Mouse (Mus musculus): ENCODE measurements around the gene Zfp503. TPM values are rescaled to one million over a fixed set of nuclear protein-coding genes. Genes with fewer than 3 reads are reported as not detected.
A peak's percentile ranks its signal among the peaks of the same experiment; 100 is the strongest.

Gene Zfp503
- polyA plus RNA-seq, 1 experiment from 2014 or later = 1.6 TPM

DNA sequence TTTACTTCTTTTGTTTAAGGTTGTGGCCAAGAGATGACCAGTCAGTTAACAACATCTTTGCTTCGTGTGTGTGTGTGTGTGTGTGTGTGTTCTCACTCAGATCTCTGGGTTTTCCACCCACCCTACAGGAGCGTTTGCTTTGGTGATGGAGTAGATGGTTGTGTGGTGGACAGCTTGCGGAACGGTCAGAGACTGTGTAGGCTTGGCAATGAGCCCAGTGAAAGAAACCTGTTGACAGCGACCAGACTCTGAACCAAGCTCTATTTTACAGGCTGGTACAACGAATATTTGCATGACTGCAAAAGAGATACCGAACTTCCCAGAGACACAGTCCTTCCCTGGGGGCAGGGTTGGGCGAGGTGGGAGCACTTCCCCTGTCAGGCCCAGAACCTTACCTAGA, 30.2 kb downstream of the Zfp503 start:
- Histone ChIP-seq H3K9ac (ENCODE audit: low read length) (no peak overlapping the region), H3K36me3 (ENCODE audit: control insufficient read depth, insufficient read depth, low read length) (no peaks in the 10 kb centered on the region), H3K27ac (replicated peaks in 1 of 2; ENCODE audit: control insufficient read depth in 1 of 2, insufficient read depth in 1 of 2, low read depth in 2 of 2, low read length in 2 of 2) (no peak overlapping the region), H3K4me1 (ENCODE audit: control insufficient read depth in 2 of 2, insufficient read depth in 2 of 2, low read length in 2 of 2) (peaks cover 13 to 14% of the 10 kb centered on the region in 2 experiments), H3K4me2 (ENCODE audit: low read length) (no peak overlapping the region), H3K27me3 (ENCODE audit: control insufficient read depth, insufficient read depth, low read length) (no peaks in the 10 kb centered on the region; the same call in 1 of the 2 replicates), H3K4me3 (ENCODE audit: control insufficient read depth in 1 of 2, insufficient read depth in 1 of 2, low read depth in 1 of 2, low read length in 2 of 2) (no peak overlapping the region), H3K9me3 (ENCODE audit: control insufficient read depth, low read length) (0 out of 2 replicates have a peak, but pooled peaks cover 3% of the 10 kb centered on the region)
- ATAC-seq (ENCODE audit: insufficient number of reproducible peaks, insufficient read depth, low FRiP score, low read depth) = peak; percentile 48; the same call in 1 of the 2 replicates
- 12% methylated on average over 8 of the region's 8 CpGs for WGBS

DNA sequence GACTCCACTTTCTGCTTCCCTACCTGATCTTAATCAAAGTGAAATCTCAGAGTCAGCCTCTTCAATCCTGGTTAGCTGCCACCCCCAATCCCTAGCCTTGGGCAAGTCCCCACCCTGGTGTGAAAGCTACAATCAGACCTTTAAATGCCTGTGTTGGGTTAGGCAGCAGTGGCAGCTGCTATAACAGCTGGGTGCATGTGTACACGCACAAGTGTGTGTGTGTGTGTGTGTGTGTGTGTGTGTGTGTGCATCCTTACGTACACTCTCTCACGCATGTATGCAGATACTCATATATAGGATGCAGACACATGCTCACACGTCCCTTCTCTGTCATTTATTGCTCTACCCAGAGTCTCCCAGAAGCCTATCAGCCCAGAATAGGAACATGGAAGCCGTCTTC, 30.8 kb downstream of the Zfp503 start:
- Histone ChIP-seq H3K36me3 (ENCODE audit: control insufficient read depth, insufficient read depth, low read length) (no peaks in the 10 kb centered on the region), H3K27me3 (ENCODE audit: control insufficient read depth, insufficient read depth, low read length) (no peaks in the 10 kb centered on the region; the same call in 1 of the 2 replicates), H3K4me2 (ENCODE audit: low read length) (no peak overlapping the region), H3K9ac (ENCODE audit: low read length) (no peak overlapping the region), H3K4me1 (ENCODE audit: control insufficient read depth in 2 of 2, insufficient read depth in 2 of 2, low read length in 2 of 2) (peaks cover 13 to 14% of the 10 kb centered on the region in 2 experiments), H3K27ac (replicated peaks in 1 of 2; ENCODE audit: control insufficient read depth in 1 of 2, insufficient read depth in 1 of 2, low read depth in 2 of 2, low read length in 2 of 2) (no peak overlapping the region), H3K4me3 (ENCODE audit: control insufficient read depth in 1 of 2, insufficient read depth in 1 of 2, low read depth in 1 of 2, low read length in 2 of 2) (no peak overlapping the region), H3K9me3 (ENCODE audit: control insufficient read depth, low read length) (0 out of 2 replicates have a peak, but pooled peaks cover 2% of the 10 kb centered on the region)
- 81% methylated on average over 5 of the region's 5 CpGs for WGBS
- ATAC-seq (ENCODE audit: insufficient number of reproducible peaks, insufficient read depth, low FRiP score, low read depth) = no peak

DNA sequence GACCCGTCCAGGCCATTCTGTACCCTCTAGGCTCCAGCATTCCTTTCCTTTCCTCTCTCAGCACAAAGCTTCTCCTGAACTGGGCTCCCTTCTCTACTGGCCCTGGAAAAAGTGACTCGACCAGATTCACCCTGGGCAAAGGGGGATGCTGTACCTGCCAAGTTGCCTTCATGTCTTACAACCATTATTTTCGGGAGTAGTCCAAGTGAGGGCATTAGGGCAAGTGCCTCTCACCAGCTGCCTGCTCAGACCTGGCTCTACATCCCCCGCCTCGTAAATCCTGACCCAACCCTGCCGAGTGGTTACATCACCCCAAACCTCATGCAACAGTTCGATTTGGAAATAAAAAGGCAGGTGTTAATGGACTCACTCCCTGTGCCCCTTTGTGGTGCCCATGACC, 36.9 kb downstream of the Zfp503 start:
- H3K9ac ChIP-seq (ENCODE audit: low read length) = no peak overlapping the region
- H3K4me3 ChIP-seq (ENCODE audit: control insufficient read depth in 1 of 2, insufficient read depth in 1 of 2, low read depth in 1 of 2, low read length in 2 of 2) = no peak overlapping the region
- H3K27ac ChIP-seq (replicated peaks in 1 of 2; ENCODE audit: control insufficient read depth in 1 of 2, insufficient read depth in 1 of 2, low read depth in 2 of 2, low read length in 2 of 2) = no peak overlapping the region
- H3K36me3 ChIP-seq (ENCODE audit: control insufficient read depth, insufficient read depth, low read length) = no peaks in the 10 kb centered on the region
- WGBS = 77% methylated on average over 7 of the region's 7 CpGs
- H3K4me2 ChIP-seq (ENCODE audit: low read length) = no peak overlapping the region
- no peaks in the 10 kb centered on the region for H3K9me3 ChIP-seq (ENCODE audit: control insufficient read depth, low read length)
- no peaks in the 10 kb centered on the region for H3K4me1 ChIP-seq (ENCODE audit: control insufficient read depth in 2 of 2, insufficient read depth in 2 of 2, low read length in 2 of 2)
- ATAC-seq (ENCODE audit: insufficient number of reproducible peaks, insufficient read depth, low FRiP score, low read depth) = no peak
- H3K27me3 ChIP-seq (ENCODE audit: control insufficient read depth, insufficient read depth, low read length) = no peaks in the 10 kb centered on the region; the same call in 1 of the 2 replicates

DNA sequence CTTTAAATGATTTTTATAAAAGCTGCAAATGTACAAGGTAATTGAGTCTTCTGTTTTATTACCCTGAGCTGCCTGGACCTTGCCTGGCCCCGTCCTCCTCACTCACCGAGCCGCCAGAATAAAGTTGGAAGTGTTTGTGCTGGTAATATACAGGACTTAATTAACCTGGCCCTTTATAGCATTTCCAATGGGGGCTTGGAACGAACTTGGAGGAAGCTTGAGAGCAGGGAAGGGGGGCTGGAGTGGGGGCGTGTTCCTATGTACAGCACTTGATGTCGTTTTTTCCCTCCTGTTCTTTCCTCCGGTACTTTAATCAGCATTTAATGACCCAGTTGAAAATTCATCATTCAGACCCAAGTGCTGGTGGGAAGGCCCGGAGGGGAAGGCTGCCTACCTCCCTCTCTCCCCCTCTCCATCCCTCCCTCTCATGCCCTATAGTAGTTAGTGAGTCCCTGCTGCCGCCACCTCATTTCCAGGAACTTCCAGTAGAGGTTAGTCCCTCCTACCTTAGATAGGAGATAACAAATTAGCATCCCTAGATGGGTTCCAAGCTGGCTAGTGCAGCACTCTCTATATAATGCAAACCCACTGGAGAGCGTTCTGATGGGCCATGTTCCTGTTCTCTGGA, 37.4 kb downstream of the Zfp503 start:
- no peaks in the 10 kb centered on the region for H3K4me1 ChIP-seq (ENCODE audit: control insufficient read depth in 2 of 2, insufficient read depth in 2 of 2, low read length in 2 of 2)
- no peak overlapping the region for H3K4me3 ChIP-seq (ENCODE audit: control insufficient read depth in 1 of 2, insufficient read depth in 1 of 2, low read depth in 1 of 2, low read length in 2 of 2)
- H3K27me3 ChIP-seq (ENCODE audit: control insufficient read depth, insufficient read depth, low read length) = no peaks in the 10 kb centered on the region; the same call in 1 of the 2 replicates
- H3K9me3 ChIP-seq (ENCODE audit: control insufficient read depth, low read length) = no peaks in the 10 kb centered on the region
- no peak overlapping the region for H3K4me2 ChIP-seq (ENCODE audit: low read length)
- no peak overlapping the region for H3K9ac ChIP-seq (ENCODE audit: low read length)
- no peak overlapping the region for H3K27ac ChIP-seq (replicated peaks in 1 of 2; ENCODE audit: control insufficient read depth in 1 of 2, insufficient read depth in 1 of 2, low read depth in 2 of 2, low read length in 2 of 2)
- H3K36me3 ChIP-seq (ENCODE audit: control insufficient read depth, insufficient read depth, low read length) = no peaks in the 10 kb centered on the region
- WGBS = 79% methylated on average over 10 of the region's 10 CpGs
- no peak for ATAC-seq (ENCODE audit: insufficient number of reproducible peaks, insufficient read depth, low FRiP score, low read depth)

DNA sequence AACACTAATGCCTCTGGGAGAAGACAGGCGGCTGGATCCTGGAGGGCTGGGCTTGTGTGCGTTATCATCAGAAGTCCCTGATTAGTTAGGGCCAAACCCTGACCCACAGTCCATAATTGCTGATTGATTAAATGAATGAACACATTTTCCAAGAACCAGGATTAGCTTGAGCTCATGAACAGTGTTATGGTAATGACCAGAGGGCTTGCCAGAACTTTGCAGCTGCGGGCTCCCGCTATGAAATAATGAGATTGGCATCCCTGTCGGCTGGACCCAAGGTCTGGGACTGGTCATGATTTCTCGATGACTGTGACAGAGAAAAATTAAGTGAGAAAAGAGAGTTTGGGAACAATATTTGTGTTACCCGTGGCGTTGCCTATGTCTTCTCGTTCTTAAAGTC, 44.5 kb downstream of the Zfp503 start:
- no peak for ATAC-seq (ENCODE audit: insufficient number of reproducible peaks, insufficient read depth, low FRiP score, low read depth)
- no peak overlapping the region for H3K27ac ChIP-seq (replicated peaks in 1 of 2; ENCODE audit: control insufficient read depth in 1 of 2, insufficient read depth in 1 of 2, low read depth in 2 of 2, low read length in 2 of 2)
- H3K9ac ChIP-seq (ENCODE audit: low read length) = no peak overlapping the region
- no peaks in the 10 kb centered on the region for H3K36me3 ChIP-seq (ENCODE audit: control insufficient read depth, insufficient read depth, low read length)
- H3K27me3 ChIP-seq (ENCODE audit: control insufficient read depth, insufficient read depth, low read length) = no peaks in the 10 kb centered on the region
- no peak overlapping the region for H3K4me3 ChIP-seq (ENCODE audit: control insufficient read depth in 1 of 2, insufficient read depth in 1 of 2, low read depth in 1 of 2, low read length in 2 of 2)
- H3K4me1 ChIP-seq (ENCODE audit: control insufficient read depth in 2 of 2, insufficient read depth in 2 of 2, low read length in 2 of 2) = no peaks in the 10 kb centered on the region
- peaks cover 9% of the 10 kb centered on the region for H3K9me3 ChIP-seq (ENCODE audit: control insufficient read depth, low read length)
- WGBS = 84% methylated on average over 9 of the region's 9 CpGs
- H3K4me2 ChIP-seq (ENCODE audit: low read length) = no peak overlapping the region

DNA sequence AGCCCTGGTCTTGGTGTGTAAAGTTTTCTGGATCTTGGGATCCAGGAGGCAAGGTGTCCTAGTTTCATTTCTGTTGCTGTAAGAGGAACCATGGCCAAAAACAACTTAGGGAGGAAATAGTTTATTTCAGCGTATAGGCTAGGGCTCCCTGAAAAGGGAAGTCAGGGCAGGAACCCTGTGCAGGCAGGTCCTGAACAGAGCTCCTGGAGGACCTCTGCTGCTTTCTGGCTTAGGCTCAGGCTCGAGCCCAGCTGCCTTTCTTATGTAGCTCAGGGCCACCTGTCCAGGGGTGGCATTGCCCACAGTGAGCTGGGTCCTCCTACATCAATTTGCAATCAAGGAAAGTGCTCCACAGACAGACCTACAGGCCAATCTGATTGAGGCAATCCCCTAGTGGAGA, 47.8 kb downstream of the Zfp503 start:
- no peaks in the 10 kb centered on the region for H3K36me3 ChIP-seq (ENCODE audit: control insufficient read depth, insufficient read depth, low read length)
- 36% methylated on average over 2 of the region's 2 CpGs for WGBS
- H3K27ac ChIP-seq (replicated peaks in 1 of 2; ENCODE audit: control insufficient read depth in 1 of 2, insufficient read depth in 1 of 2, low read depth in 2 of 2, low read length in 2 of 2) = no peak overlapping the region
- H3K27me3 ChIP-seq (ENCODE audit: control insufficient read depth, insufficient read depth, low read length) = no peaks in the 10 kb centered on the region
- no peak for ATAC-seq (ENCODE audit: insufficient number of reproducible peaks, insufficient read depth, low FRiP score, low read depth)
- H3K4me3 ChIP-seq (ENCODE audit: control insufficient read depth in 1 of 2, insufficient read depth in 1 of 2, low read depth in 1 of 2, low read length in 2 of 2) = no peak overlapping the region
- peaks cover 9% of the 10 kb centered on the region for H3K9me3 ChIP-seq (ENCODE audit: control insufficient read depth, low read length)
- no peak overlapping the region for H3K9ac ChIP-seq (ENCODE audit: low read length)
- H3K4me1 ChIP-seq (ENCODE audit: control insufficient read depth in 2 of 2, insufficient read depth in 2 of 2, low read length in 2 of 2) = no peaks in the 10 kb centered on the region
- H3K4me2 ChIP-seq (ENCODE audit: low read length) = no peak overlapping the region

DNA sequence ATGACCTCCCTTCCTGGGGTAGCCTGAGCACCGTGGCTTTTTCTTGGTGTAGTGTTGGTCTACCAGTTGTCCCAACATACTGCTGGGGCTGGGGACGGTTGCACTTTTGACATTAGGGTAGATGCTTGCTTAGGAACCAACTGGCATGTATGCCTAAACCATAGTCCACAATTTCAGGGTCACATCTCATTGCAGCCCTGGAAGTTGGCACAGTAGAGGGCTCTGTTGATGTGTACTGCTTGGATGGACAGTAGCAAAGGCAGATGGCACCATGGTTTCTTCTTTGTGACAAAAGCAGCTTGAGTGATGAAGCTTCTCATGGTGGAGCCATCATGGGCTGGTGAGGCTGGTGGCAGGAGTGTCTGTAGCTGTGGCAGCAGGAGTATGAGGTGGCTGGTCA, 52.3 kb downstream of the Zfp503 start:
- Histone ChIP-seq H3K9ac (ENCODE audit: low read length) (no peak overlapping the region), H3K36me3 (ENCODE audit: control insufficient read depth, insufficient read depth, low read length) (no peaks in the 10 kb centered on the region), H3K27me3 (ENCODE audit: control insufficient read depth, insufficient read depth, low read length) (no peaks in the 10 kb centered on the region), H3K4me1 (ENCODE audit: control insufficient read depth in 2 of 2, insufficient read depth in 2 of 2, low read length in 2 of 2) (no peaks in the 10 kb centered on the region), H3K27ac (replicated peaks in 1 of 2; ENCODE audit: control insufficient read depth in 1 of 2, insufficient read depth in 1 of 2, low read depth in 2 of 2, low read length in 2 of 2) (no peak overlapping the region), H3K4me3 (ENCODE audit: control insufficient read depth in 1 of 2, insufficient read depth in 1 of 2, low read depth in 1 of 2, low read length in 2 of 2) (no peak overlapping the region), H3K9me3 (ENCODE audit: control insufficient read depth, low read length) (no peaks in the 10 kb centered on the region), H3K4me2 (ENCODE audit: low read length) (no peak overlapping the region)
- ATAC-seq (ENCODE audit: insufficient number of reproducible peaks, insufficient read depth, low FRiP score, low read depth) = no peak
- 73% methylated on average over 2 of the region's 2 CpGs for WGBS

DNA sequence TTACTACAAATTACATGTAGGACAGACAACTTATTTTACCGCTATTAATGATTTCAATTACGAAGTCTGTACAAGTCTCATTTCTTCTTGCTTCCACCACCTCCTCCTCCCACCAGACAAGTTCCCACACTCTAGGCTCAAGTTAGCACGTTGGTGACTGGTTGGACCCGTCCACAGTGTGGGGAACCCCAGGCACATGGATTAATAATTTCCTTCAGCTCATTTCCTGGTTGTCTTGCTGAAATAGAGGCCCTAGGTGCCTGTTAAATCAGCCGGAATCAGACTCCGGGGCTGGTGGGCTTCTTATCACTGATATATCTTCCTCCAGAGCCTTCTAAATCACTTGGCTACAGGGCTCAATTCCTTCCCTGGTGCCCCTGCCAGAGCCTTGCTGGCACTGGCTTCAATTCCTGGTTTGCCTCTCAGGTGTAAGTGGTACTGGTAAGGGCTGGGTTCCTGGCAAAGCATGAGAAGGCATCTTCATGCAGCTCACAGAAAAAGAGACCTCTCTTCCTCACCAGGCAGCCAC, 53.2 kb downstream of the Zfp503 start:
- H3K27ac ChIP-seq (replicated peaks in 1 of 2; ENCODE audit: control insufficient read depth in 1 of 2, insufficient read depth in 1 of 2, low read depth in 2 of 2, low read length in 2 of 2) = no peak overlapping the region
- no peaks in the 10 kb centered on the region for H3K27me3 ChIP-seq (ENCODE audit: control insufficient read depth, insufficient read depth, low read length)
- ATAC-seq (ENCODE audit: insufficient number of reproducible peaks, insufficient read depth, low FRiP score, low read depth) = no peak
- WGBS = 75% methylated on average over 6 of the region's 6 CpGs
- H3K9me3 ChIP-seq (ENCODE audit: control insufficient read depth, low read length) = no peaks in the 10 kb centered on the region
- H3K4me3 ChIP-seq (ENCODE audit: control insufficient read depth in 1 of 2, insufficient read depth in 1 of 2, low read depth in 1 of 2, low read length in 2 of 2) = no peak overlapping the region
- H3K36me3 ChIP-seq (ENCODE audit: control insufficient read depth, insufficient read depth, low read length) = no peaks in the 10 kb centered on the region
- H3K9ac ChIP-seq (ENCODE audit: low read length) = no peak overlapping the region
- no peak overlapping the region for H3K4me2 ChIP-seq (ENCODE audit: low read length)
- H3K4me1 ChIP-seq (ENCODE audit: control insufficient read depth in 2 of 2, insufficient read depth in 2 of 2, low read length in 2 of 2) = no peaks in the 10 kb centered on the region

Measured in heart, embryonic 14.5 days (tissue).